Mouse (Mus musculus) liver, embryonic 12.5 days (tissue): ENCODE results near the gene Trappc1. TPM values are rescaled to one million over a fixed set of nuclear protein-coding genes. Genes with fewer than 3 reads are reported as not detected.
"Not testable (repeated sequence)": the region's sequence is repeated elsewhere in the genome, so short reads cannot be mapped to it uniquely, and the experiment has no call there.

Experiments
- ATAC-seq: fragments of 200-750 bp; cut with Nextera tagmentation; 2 replicates; pipeline ENCODE4 v1.8.0; 2017; ENCODE audit warnings: moderate number of reproducible peaks, mild to moderate bottlenecking, moderate library complexity
- H3K27ac ChIP-seq: fragments of 300-500 bp; sonication (generic); 2 replicates; pipeline ENCODE4 v1.5.1; 2016; ENCODE audit warnings: mild to moderate bottlenecking
- H3K27me3 ChIP-seq: fragments of 300-500 bp; sonication (generic); replicated peaks from 2 replicates; pipeline ENCODE4 v1.6.1; 2016; ENCODE audit warnings: mild to moderate bottlenecking, moderate library complexity
- H3K36me3 ChIP-seq: fragments of 300-500 bp; sonication (generic); 2 replicates; pipeline ENCODE4 v1.6.1; 2016; ENCODE audit warnings: mild to moderate bottlenecking, moderate library complexity
- H3K4me1 ChIP-seq: fragments of 300-500 bp; sonication (generic); 2 replicates; pipeline ENCODE4 v1.6.1; 2016
- H3K4me2 ChIP-seq: fragments of 300-500 bp; sonication (generic); 2 replicates; pipeline ENCODE4 v1.6.1; 2016; ENCODE audit warnings: mild to moderate bottlenecking, moderate library complexity
- H3K4me3 ChIP-seq: fragments of 300-500 bp; sonication (generic); 2 replicates; pipeline ENCODE4 v1.5.1; 2016; ENCODE audit warnings: mild to moderate bottlenecking, moderate library complexity
- H3K9ac ChIP-seq: fragments of 300-500 bp; sonication (generic); 2 replicates; pipeline ENCODE4 v1.6.1; 2016; ENCODE audit warnings: mild to moderate bottlenecking, moderate library complexity
- H3K9me3 ChIP-seq: fragments of 300-500 bp; sonication (generic); replicated peaks from 2 replicates; pipeline ENCODE4 v1.6.1; 2016; ENCODE audit warnings: mild to moderate bottlenecking, moderate library complexity
- WGBS: fragments of 180-500 bp; shearing (Covaris S2); methylation state at CpG from one replicate; pipeline ENCODE4 v1.1.7; 2016; ENCODE audit not compliant: insufficient replicate concordance; 5-methylcytosine and 5-hydroxymethylcytosine counted together
- polyA plus RNA-seq: library from polyadenylated mRNA; unstranded; fragments of >200 nt; fragmentation: Nextera tagmentation; extraction: Ambion mirVana; gene quantifications from 2 replicates; pipeline ENCODE4 v1.2.1, GENCODE M21; 2016

The Trappc1 gene
- polyA plus RNA-seq, 1 experiment from 2014 or later = 90.4 TPM

DNA sequence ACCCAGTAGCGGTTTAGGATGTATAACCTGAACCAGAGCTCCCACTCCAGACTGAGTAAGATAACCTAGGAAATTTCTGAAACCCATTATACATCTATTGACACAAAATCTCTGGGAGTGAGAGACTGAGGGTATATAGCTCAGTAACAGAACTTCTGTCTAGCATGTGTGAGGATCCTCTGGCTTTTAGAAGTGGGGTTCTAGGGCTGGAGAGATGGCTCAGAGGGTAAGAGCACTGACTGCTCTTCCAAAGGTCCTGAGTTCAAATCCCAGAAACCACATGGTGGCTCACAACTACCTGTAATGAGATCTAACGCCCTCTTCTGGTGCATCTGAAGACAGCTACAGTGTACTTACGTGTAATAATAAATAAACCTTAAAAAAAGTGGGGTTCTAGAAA is 5.8 kb upstream of the Trappc1 start:
- H3K4me1 ChIP-seq = peaks cover 19% of the 10 kb centered on the region
- H3K9ac ChIP-seq, ATAC-seq, H3K4me2 ChIP-seq, H3K27me3 ChIP-seq, H3K9me3 ChIP-seq, H3K4me3 ChIP-seq, H3K27ac ChIP-seq: not testable (repeated sequence)
- peaks cover 57% of the 10 kb centered on the region for H3K36me3 ChIP-seq
- WGBS = 66% methylated on average over 3 of the region's 3 CpGs

DNA sequence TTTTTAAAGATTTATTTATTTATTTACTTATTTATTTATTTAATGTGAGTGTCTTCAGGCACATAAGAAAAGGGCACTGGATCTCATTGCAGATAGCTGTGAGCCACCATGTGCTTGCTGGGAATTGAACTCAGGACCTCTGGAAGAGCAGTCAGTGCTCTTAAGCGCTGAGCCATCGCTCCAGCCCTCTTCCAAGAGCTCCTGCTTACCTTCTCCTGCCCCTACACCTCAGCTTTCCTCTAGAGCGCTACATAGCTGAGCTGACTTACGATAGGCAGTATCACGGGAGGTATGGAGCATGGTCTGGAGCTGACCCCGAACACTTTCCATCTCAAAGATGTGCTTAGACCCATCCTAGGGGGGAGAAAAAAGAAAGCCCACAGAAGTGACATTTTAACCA is 2.2 kb upstream of the Trappc1 start:
- peak overlapping the region; percentile 92; the same call in 1 of the 2 replicates for H3K9ac ChIP-seq
- no peak overlapping the region for H3K4me3 ChIP-seq
- H3K4me1 ChIP-seq = peaks cover 44% of the 10 kb centered on the region
- no peak for ATAC-seq
- no peaks in the 10 kb centered on the region for H3K9me3 ChIP-seq
- H3K27ac ChIP-seq = 0 out of 2 replicates have a peak overlapping the region, but pooled peaks have one; percentile 12
- peaks cover 34% of the 10 kb centered on the region for H3K36me3 ChIP-seq
- 95% methylated on average over 6 of the region's 6 CpGs for WGBS
- H3K4me2 ChIP-seq = peak overlapping the region; percentile 88; the same call in 1 of the 2 replicates
- H3K27me3 ChIP-seq = peaks cover 3% of the 10 kb centered on the region

DNA sequence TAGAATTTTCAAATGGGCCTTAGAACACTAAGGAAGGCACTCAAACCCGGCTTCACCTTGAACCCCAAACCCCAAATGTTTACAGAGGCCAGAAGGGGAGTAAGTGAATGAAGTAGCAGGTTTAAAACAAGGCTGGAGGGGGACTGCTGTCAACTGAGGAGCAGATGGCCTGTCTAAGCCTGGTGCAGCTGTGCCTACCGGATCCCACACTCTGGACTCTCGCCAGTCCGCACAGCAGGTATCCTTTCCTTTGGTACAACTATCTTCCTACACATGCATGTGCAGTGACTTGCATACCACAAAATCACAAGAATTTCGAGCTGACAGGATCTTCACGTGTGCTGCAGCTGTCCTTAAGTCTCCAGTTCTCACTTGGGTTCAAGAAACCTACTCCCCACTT is 1.8 kb upstream of the Trappc1 start:
- Histone ChIP-seq H3K27me3 (peaks cover 8% of the 10 kb centered on the region), H3K4me1 (peaks cover 49% of the 10 kb centered on the region), H3K36me3 (peaks cover 34% of the 10 kb centered on the region), H3K9me3 (no peaks in the 10 kb centered on the region), H3K4me3 (peak overlapping the region; percentile 77), H3K4me2 (peak overlapping the region; percentile 88), H3K9ac (peak overlapping the region; percentile 92), H3K27ac (0 out of 2 replicates have a peak overlapping the region, but pooled peaks have one; percentile 12)
- ATAC-seq = no peak
- WGBS = 80% methylated on average over 6 of the region's 6 CpGs

DNA sequence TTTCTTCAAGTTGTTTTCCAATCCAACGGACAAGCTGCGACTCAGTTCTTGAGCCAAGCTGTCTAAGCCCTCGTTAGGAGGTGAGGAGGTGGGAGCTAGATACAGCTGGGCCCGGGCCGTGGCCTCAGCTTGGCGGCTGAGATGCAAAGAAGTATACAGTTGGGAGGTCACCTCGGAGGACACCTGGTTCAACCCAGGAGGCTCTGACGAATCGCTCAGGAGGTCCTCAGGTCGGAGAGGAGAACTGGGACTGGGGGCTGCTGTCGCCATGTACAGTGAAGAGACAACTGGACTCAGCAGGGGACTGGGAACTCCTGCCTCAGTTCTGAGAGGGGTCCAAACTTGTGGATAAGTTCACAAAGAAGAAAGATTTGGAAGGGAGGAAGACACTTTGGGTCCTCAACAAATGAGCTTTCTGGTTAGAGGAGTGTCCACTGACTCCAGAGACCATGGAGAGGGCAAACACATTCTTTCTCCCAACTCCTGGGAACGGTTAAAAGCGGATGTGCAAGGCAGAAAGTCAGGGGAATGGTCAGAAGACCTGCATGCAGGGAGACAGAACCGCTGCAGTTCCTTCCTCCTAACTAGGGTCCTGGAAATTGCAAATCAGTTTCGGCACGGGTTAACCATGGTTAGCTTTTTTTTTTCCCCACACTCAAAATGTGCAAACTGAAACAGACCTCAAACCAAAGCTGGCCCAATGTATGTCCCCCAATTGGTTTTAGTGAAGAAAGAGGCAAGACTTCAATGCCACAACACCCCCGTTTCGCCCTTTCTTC is 898 bp upstream of the Trappc1 start:
- Histone ChIP-seq H3K27ac (peak overlapping the region; percentile 87), H3K36me3 (peaks cover 31% of the 10 kb centered on the region), H3K4me3 (peak overlapping the region; percentile 77), H3K4me1 (peaks cover 56% of the 10 kb centered on the region), H3K9ac (peak overlapping the region; percentile 92), H3K27me3 (peaks cover 16% of the 10 kb centered on the region), H3K9me3 (no peaks in the 10 kb centered on the region), H3K4me2 (peak overlapping the region; percentile 88)
- ATAC-seq = no peak
- 34% methylated on average over 18 of the region's 18 CpGs for WGBS

DNA sequence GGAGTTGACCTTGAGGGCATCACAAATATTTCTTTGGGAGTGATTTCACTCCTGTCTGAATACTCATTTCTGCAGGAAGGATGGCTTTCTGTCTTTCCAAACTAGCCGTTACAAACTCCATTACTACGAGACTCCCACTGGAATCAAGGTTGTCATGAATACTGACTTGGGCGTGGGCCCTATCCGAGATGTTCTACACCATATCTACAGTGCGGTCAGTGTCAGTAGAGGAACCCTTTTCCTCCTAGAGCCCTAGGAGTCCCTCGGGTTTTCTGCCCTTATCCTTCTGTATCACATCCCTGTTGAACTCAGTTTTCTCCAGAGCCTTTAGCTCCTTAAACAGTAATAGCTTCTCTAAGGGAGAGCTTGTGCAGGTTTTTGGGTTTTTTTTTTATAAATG is 969 bp downstream of the Trappc1 start:
- Histone ChIP-seq H3K4me3 (peak overlapping the region; percentile 77), H3K9ac (peak overlapping the region; percentile 64), H3K27me3 (peaks cover 35% of the 10 kb centered on the region), H3K36me3 (peaks cover 13% of the 10 kb centered on the region), H3K9me3 (no peaks in the 10 kb centered on the region), H3K4me1 (peaks cover 56% of the 10 kb centered on the region), H3K27ac (peak overlapping the region; percentile 66; the same call in 1 of the 2 replicates), H3K4me2 (peak overlapping the region; percentile 88)
- no peak for ATAC-seq
- WGBS = 55% methylated on average over 6 of the region's 6 CpGs

DNA sequence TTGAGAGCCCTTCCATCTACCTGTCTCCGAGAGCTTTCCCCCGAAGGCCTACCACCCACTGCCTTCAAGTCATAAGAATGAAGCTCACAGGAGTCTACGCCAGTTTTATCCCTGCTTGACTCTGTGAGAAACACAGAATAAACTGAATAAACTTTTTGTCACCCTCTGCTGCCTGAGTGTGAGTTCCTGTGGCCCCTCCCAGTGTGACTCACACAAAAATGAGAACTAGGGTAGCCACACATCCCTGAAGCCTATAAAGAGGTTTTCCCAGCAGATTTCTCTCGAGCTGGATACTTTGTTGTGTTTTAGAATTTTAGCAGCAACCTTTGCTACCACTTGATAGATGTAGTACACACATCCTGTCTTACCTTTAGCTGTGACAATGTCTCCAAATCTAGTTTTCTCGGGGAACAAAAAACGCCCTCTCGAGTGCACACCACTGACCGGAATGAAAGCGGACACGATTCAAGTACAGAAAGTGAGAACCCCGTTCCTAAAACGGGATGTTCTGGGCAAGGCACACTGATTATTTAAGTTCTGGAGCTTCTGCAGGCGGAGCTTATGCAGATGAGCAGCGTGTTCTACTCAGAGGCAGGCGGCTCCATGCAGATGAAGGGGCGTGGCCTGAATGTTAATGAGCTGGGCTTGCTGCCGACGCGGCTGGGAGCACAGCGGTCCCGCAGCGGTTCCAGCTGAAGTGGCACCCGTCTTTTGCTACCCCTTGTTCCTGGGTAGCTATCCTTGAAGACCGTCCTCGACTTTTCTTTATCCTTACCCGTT is 2.0 kb downstream of the Trappc1 start, which contains the start of gene Kcnab3:
Gene Kcnab3 (plus strand): TSS at position 631 of the 780 bp plus-strand sequence.
- WGBS = 9% methylated on average over 26 of the region's 26 CpGs
- Histone ChIP-seq H3K4me1 (peaks cover 56% of the 10 kb centered on the region), H3K4me3 (peak within 1 kb of the TSS; percentile 57), H3K9me3 (no peaks in the 10 kb centered on the region), H3K36me3 (0 out of 2 replicates have a peak, but pooled peaks cover 3% of the 10 kb centered on the region), H3K9ac (peak within 1 kb of the TSS; percentile 65), H3K4me2 (peak within 1 kb of the TSS; percentile 88), H3K27ac (peak within 1 kb of the TSS; percentile 45), H3K27me3 (peaks cover 46% of the 10 kb centered on the region)
- peak; percentile 71 for ATAC-seq

DNA sequence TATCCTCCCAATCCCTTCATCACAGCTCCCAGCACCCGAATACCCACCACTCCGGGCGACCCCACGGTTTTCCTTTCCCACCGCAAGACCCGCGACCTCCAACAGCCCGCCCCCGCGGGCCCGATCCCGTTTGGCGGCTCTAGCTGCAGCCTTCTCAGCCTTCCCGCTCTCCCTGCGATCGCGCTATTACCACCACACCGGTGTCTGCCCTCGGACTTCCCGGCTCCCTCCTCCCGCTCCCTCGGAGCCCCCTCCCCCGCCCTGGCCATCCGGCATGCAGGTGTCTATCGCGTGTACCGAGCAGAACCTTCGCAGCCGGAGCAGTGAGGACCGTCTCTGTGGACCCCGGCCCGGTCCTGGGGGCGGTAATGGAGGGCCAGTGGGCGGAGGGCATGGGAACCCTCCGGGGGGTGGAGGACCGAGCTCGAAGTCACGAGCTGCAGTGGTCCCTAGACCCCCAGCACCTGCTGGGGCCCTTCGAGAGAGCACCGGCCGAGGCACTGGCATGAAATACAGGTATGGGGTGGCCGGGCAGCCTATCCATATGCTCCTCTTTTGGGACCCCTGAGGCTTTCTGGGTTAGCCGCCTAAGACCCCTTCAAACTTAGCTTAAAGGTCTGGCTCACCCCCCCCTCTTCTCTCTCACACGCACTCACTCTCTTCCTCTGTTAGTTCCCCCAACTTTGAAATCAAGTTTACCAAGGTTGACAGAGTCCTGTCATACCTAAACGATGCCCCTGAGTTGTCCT is 2.8 kb downstream of the Trappc1 start:
- Histone ChIP-seq H3K4me2 (peak overlapping the region; percentile 88), H3K4me1 (peaks cover 54% of the 10 kb centered on the region), H3K9ac (peak overlapping the region; percentile 65), H3K36me3 (no peaks in the 10 kb centered on the region), H3K9me3 (no peaks in the 10 kb centered on the region), H3K27me3 (peaks cover 53% of the 10 kb centered on the region), H3K27ac (no peak overlapping the region), H3K4me3 (peak overlapping the region; percentile 57)
- WGBS = 3% methylated on average over 45 of the region's 45 CpGs
- ATAC-seq = no peak

DNA sequence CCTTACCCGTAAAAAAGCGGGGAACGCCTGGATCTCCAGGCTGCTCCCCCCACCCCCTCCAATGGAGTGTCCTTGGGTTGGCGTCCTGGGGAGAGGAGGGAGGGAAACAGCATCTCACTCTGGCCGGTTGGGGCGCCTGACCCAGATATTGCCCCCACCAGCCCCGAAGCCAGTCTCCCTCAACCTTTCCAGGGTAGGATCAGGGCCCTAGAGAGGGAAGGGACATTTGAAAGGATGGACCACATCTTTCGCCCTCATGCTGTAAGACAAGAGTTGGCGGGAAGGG is 3.3 kb downstream of the Trappc1 start:
- peaks cover 54% of the 10 kb centered on the region for H3K4me1 ChIP-seq
- no peak overlapping the region for H3K4me3 ChIP-seq
- no peak for ATAC-seq
- no peaks in the 10 kb centered on the region for H3K36me3 ChIP-seq
- H3K27ac ChIP-seq = no peak overlapping the region
- WGBS = 17% methylated on average over 9 of the region's 9 CpGs
- H3K4me2 ChIP-seq = peak overlapping the region; percentile 88
- H3K9ac ChIP-seq = no peak overlapping the region; the same call in 1 of the 2 replicates
- H3K9me3 ChIP-seq = no peaks in the 10 kb centered on the region
- peaks cover 58% of the 10 kb centered on the region for H3K27me3 ChIP-seq

DNA sequence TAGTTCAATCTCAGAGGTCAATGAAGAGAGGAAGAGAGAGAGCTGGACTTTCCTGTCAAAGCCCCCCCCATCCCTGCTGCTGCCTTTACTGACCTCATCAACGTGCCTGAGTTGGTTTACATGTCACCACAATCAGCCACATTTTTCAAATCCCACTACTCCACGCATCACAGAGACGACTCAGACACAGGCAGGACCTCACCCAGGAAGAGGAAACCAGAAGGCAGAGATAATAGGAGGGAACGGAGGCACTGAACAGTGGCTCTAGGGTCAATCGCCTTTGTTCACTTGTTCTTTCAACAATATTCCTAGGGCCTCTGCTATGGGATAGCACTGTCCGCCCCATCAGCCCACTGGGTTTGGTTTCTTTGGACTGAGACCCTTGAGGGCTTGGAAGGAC is 3.9 kb downstream of the Trappc1 start:
- 9% methylated on average over 6 of the region's 6 CpGs for WGBS
- no peak for ATAC-seq
- H3K27ac ChIP-seq = no peak overlapping the region
- H3K36me3 ChIP-seq = no peaks in the 10 kb centered on the region
- peaks cover 64% of the 10 kb centered on the region for H3K27me3 ChIP-seq
- no peak overlapping the region for H3K4me3 ChIP-seq
- H3K9ac ChIP-seq = peak overlapping the region; percentile 2; the same call in 1 of the 2 replicates
- no peak overlapping the region for H3K4me2 ChIP-seq
- H3K9me3 ChIP-seq = no peaks in the 10 kb centered on the region
- H3K4me1 ChIP-seq = peaks cover 54% of the 10 kb centered on the region

DNA sequence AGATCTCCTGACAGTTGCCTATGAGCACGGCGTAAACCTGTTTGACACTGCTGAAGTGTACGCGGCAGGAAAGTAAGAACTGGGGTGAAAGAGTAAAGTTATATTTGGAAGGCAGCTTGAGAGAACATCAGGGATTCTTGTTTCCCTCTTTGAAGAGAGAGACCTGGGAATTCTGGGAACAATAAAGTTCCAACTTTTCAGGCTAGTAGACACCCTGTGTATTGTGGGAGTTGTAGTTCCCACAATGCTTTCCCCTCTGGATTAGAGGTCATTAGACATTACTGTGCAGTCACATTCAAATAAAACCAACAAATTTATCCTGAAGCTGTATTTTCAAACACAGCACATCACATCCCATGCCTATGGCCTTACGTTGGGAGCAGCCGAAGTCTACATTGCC is 4.7 kb downstream of the Trappc1 start:
- ATAC-seq = no peak
- Histone ChIP-seq H3K36me3 (no peaks in the 10 kb centered on the region), H3K4me2 (no peak overlapping the region), H3K27me3 (peaks cover 73% of the 10 kb centered on the region), H3K4me3 (no peak overlapping the region), H3K9ac (no peak overlapping the region), H3K27ac (no peak overlapping the region), H3K9me3 (no peaks in the 10 kb centered on the region), H3K4me1 (peaks cover 56% of the 10 kb centered on the region)
- WGBS = 79% methylated on average over 6 of the region's 6 CpGs

DNA sequence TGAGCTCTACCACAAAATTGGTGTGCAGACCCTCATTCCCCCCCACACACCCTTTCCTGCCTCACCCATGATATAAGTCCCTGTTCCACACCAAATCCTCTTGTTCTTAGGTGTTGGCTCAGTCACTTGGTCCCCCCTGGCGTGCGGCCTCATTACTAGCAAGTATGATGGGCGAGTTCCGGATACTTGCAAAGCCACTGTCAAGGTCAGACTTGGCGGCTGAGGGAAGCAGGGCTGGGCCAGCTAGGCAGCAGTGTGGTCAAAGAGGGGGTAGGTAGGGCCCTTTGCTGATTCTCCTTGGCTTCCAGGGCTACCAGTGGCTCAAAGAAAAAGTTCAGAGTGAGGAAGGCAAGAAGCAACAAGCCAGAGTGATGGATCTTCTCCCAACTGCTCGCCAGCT is 7.4 kb downstream of the Trappc1 start:
- no peak overlapping the region for H3K27ac ChIP-seq
- H3K9ac ChIP-seq = no peak overlapping the region
- no peak for ATAC-seq
- peaks cover 81% of the 10 kb centered on the region for H3K27me3 ChIP-seq
- peak overlapping the region; percentile 78 for H3K4me2 ChIP-seq
- no peak overlapping the region for H3K4me3 ChIP-seq
- H3K4me1 ChIP-seq = peaks cover 56% of the 10 kb centered on the region
- H3K36me3 ChIP-seq = no peaks in the 10 kb centered on the region
- WGBS = 77% methylated on average over 6 of the region's 6 CpGs
- no peaks in the 10 kb centered on the region for H3K9me3 ChIP-seq
